Mouse (Mus musculus) forebrain, postnatal 0 days (tissue): Measurements from ENCODE around the gene Lrrc72. TPM values are rescaled to one million over a fixed set of nuclear protein-coding genes. Genes with fewer than 3 reads are reported as not detected.

Source experiments
- ATAC-seq: fragments of 200-750 bp; cut with Nextera tagmentation; 2 replicates; pipeline ENCODE4 v1.8.0; 2017; ENCODE audit warnings: mild to moderate bottlenecking, moderate library complexity
- DNase-seq: peaks from one replicate; pipeline ENCODE4 v3.0.0-alpha.2; 2015
- H3K27ac ChIP-seq: fragments of 300-500 bp; sonication (generic); 2 replicates; pipeline ENCODE4 v1.5.1; 2014; ENCODE audit warnings: low read depth, mild to moderate bottlenecking, antibody characterized with exemption, low read length, moderate library complexity, mixed read lengths
- H3K27me3 ChIP-seq: fragments of 300-500 bp; sonication (generic); 2 replicates; pipeline ENCODE4 v1.6.1; 2014; ENCODE audit warnings: mild to moderate bottlenecking, low read length, mixed read lengths; ENCODE audit not compliant: insufficient read depth
- H3K36me3 ChIP-seq: fragments of 300-500 bp; sonication (generic); 2 replicates; pipeline ENCODE4 v1.6.1; 2014; ENCODE audit warnings: mild to moderate bottlenecking, moderate library complexity; ENCODE audit not compliant: insufficient read depth
- H3K4me1 ChIP-seq: fragments of 300-500 bp; sonication (generic); 2 replicates; pipeline ENCODE4 v1.6.1; 2014; ENCODE audit warnings: antibody characterized with exemption; ENCODE audit not compliant: insufficient read depth
- H3K4me2 ChIP-seq: fragments of 300-500 bp; sonication (generic); 2 replicates; pipeline ENCODE4 v1.6.1; 2014; ENCODE audit warnings: low read depth, mild to moderate bottlenecking, moderate library complexity
- H3K4me3 ChIP-seq: fragments of 300-500 bp; sonication (generic); 2 replicates; pipeline ENCODE4 v1.5.1; 2014; ENCODE audit warnings: low read depth, low read length, mixed read lengths
- H3K9ac ChIP-seq: fragments of 300-500 bp; sonication (generic); 2 replicates; pipeline ENCODE4 v1.6.1; 2014; ENCODE audit warnings: mild to moderate bottlenecking
- H3K9me3 ChIP-seq: fragments of 300-500 bp; sonication (generic); 2 replicates; pipeline ENCODE4 v1.6.1; 2016; ENCODE audit warnings: low read length
- CTCF ChIP-seq: sonication (generic); IDR thresholded peaks from 2 replicates; pipeline ENCODE4 v1.5.1; 2016; ENCODE audit warnings: antibody characterized with exemption, control low read depth, low read depth
- WGBS: fragments of 180-500 bp; shearing (Covaris S2); extraction: QIAGEN DNeasy Blood & Tissue Kit; methylation state at CpG from one replicate; pipeline ENCODE4 v1.1.7; 2014; 5-methylcytosine and 5-hydroxymethylcytosine counted together
- polyA plus RNA-seq: library from polyadenylated mRNA; unstranded; fragments of >200 nt; fragmentation: Nextera tagmentation; extraction: Ambion mirVana; gene quantifications from 2 replicates; pipeline ENCODE4 v1.2.1, GENCODE M21; 2015
- total RNA-seq: library from RNA; depleted of rRNA; stranded (reverse); fragments of >200 nt; gene quantifications from 2 replicates; pipeline ENCODE4 v1.2.3, GENCODE M21; 2014

Gene Lrrc72
- total and polyA plus RNA-seq, 2 experiments from 2014 or later, result not detected

- TF ChIP-seq CTCF, result no peak
- ATAC-seq (peak; percentile 40; the same call in 1 of the 2 replicates), DNase-seq (peak; percentile 17)
- Histone ChIP-seq H3K4me1 (no peaks in the 10 kb centered on the region), H3K27ac (no peak overlapping the region), H3K36me3 (no peaks in the 10 kb centered on the region), H3K4me2 (no peak overlapping the region), H3K27me3 (no peaks in the 10 kb centered on the region), H3K4me3 (no peak overlapping the region), H3K9ac (no peak overlapping the region), H3K9me3 (no peaks in the 10 kb centered on the region)
- 58% methylated on average over 11 of the region's 11 CpGs for WGBS
Measured at GRCm38 (mm10) chr12:36262116-36262721, 9.0 kb upstream of the Lrrc72 start.

DNA sequence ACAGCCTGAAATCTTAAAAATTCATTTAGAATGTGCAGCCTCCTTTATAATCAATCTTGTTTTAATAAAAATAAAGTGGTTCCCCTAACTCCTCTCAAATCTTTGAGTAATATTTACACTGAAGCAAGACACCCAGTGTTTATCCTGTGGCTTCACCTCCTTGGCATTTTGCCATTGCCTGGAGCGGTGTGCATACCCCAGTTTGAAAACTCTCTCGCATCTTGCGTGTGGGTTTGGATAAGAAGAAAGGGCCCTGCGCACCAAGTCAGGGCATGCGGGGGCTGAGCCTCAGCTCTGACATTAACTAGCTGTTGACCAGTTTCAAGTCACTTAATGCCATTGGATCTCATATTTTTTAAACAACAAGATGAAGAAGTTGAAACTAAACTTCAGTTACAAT, 2.2 kb upstream of the Lrrc72 start:
- TF ChIP-seq CTCF, result no peak
- Histone ChIP-seq H3K36me3 (no peaks in the 10 kb centered on the region), H3K9ac (no peak overlapping the region), H3K4me2 (no peak overlapping the region), H3K9me3 (no peaks in the 10 kb centered on the region), H3K27ac (no peak overlapping the region), H3K27me3 (no peaks in the 10 kb centered on the region), H3K4me1 (no peaks in the 10 kb centered on the region), H3K4me3 (no peak overlapping the region)
- 26% methylated on average over 5 of the region's 5 CpGs for WGBS
- ATAC-seq, result no peak
- no peak for DNase-seq

DNA sequence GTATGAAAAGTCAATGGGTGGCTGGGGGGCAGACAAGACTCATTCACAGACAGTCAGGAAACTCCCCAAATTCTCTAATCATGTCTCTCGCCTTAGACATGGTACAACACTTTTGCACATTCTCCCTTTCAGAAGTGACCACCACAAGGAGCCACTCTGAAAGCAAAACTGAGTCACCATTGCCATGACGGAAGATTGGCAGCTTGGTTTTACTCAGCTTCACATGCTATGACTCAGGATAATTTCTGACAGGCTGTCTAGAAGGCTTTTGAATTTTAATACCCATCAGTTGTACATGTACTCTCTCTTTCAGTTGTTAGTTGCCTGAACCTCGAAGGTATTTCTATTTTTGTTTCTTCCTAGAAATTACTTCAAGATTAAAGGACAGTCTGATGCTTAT, 12.0 kb downstream of the Lrrc72 start:
- ATAC-seq, result no peak
- H3K4me1 ChIP-seq, result no peaks in the 10 kb centered on the region
- DNase-seq, result no peak
- no peaks in the 10 kb centered on the region for H3K9me3 ChIP-seq
- WGBS, result 77% methylated on average over 3 of the region's 3 CpGs
- H3K27me3 ChIP-seq, result no peaks in the 10 kb centered on the region
- H3K9ac ChIP-seq, result no peak overlapping the region
- TF ChIP-seq CTCF, result no peak
- no peak overlapping the region for H3K27ac ChIP-seq
- H3K4me3 ChIP-seq, result no peak overlapping the region
- no peaks in the 10 kb centered on the region for H3K36me3 ChIP-seq
- no peak overlapping the region for H3K4me2 ChIP-seq

GRCm38 (mm10) chr12:36231386-36231785, 21.8 kb downstream of the Lrrc72 start:
- no peaks in the 10 kb centered on the region for H3K4me1 ChIP-seq
- WGBS, result 87% methylated on average over 2 of the region's 2 CpGs
- H3K27ac ChIP-seq, result no peak overlapping the region
- H3K9me3 ChIP-seq, result no peaks in the 10 kb centered on the region
- no peak overlapping the region for H3K9ac ChIP-seq
- H3K4me3 ChIP-seq, result no peak overlapping the region
- no peak for TF ChIP-seq CTCF
- H3K36me3 ChIP-seq, result no peaks in the 10 kb centered on the region
- no peaks in the 10 kb centered on the region for H3K27me3 ChIP-seq
- ATAC-seq, result no peak
- H3K4me2 ChIP-seq, result no peak overlapping the region
- no peak for DNase-seq

- no peak for DNase-seq
- H3K4me3 ChIP-seq, result no peak overlapping the region
- no peaks in the 10 kb centered on the region for H3K9me3 ChIP-seq
- no peak overlapping the region for H3K4me2 ChIP-seq
- no peaks in the 10 kb centered on the region for H3K36me3 ChIP-seq
- no peak overlapping the region for H3K27ac ChIP-seq
- H3K9ac ChIP-seq, result no peak overlapping the region
- no peak for ATAC-seq
- H3K4me1 ChIP-seq, result no peaks in the 10 kb centered on the region
- WGBS, result 67% methylated on average over 4 of the region's 4 CpGs
- H3K27me3 ChIP-seq, result no peaks in the 10 kb centered on the region
- TF ChIP-seq CTCF, result no peak
Measured at GRCm38 (mm10) chr12:36224392-36224791, 28.8 kb downstream of the Lrrc72 start.

- H3K27me3 ChIP-seq, result no peaks in the 10 kb centered on the region
- no peak overlapping the region for H3K4me3 ChIP-seq
- H3K4me2 ChIP-seq, result no peak overlapping the region
- H3K27ac ChIP-seq, result no peak overlapping the region
- WGBS, result 85% methylated on average over 10 of the region's 10 CpGs
- H3K4me1 ChIP-seq, result no peaks in the 10 kb centered on the region
- ATAC-seq, result no peak
- DNase-seq, result no peak
- H3K9me3 ChIP-seq, result no peaks in the 10 kb centered on the region
- TF ChIP-seq CTCF, result no peak
- no peaks in the 10 kb centered on the region for H3K36me3 ChIP-seq
- H3K9ac ChIP-seq, result no peak overlapping the region
Measured at GRCm38 (mm10) chr12:36216905-36217304, 36.3 kb downstream of the Lrrc72 start.

GRCm38 (mm10) chr12:36216230-36216629, 37.0 kb downstream of the Lrrc72 start:
- no peak for DNase-seq
- H3K27me3 ChIP-seq, result no peaks in the 10 kb centered on the region
- WGBS, result 80% methylated on average over 4 of the region's 4 CpGs

More at GRCm38 (mm10) chr12:36216230-36216629, 37.0 kb downstream of the Lrrc72 start:
- H3K4me2 ChIP-seq, result no peak overlapping the region
- no peak overlapping the region for H3K9ac ChIP-seq
- no peak overlapping the region for H3K4me3 ChIP-seq
- no peaks in the 10 kb centered on the region for H3K4me1 ChIP-seq
- TF ChIP-seq CTCF, result no peak
- H3K27ac ChIP-seq, result no peak overlapping the region
- no peaks in the 10 kb centered on the region for H3K9me3 ChIP-seq
- no peak for ATAC-seq
- no peaks in the 10 kb centered on the region for H3K36me3 ChIP-seq
